23 mouse cellular contexts compared by ENCODE assay signal in the genomic region with DNA sequence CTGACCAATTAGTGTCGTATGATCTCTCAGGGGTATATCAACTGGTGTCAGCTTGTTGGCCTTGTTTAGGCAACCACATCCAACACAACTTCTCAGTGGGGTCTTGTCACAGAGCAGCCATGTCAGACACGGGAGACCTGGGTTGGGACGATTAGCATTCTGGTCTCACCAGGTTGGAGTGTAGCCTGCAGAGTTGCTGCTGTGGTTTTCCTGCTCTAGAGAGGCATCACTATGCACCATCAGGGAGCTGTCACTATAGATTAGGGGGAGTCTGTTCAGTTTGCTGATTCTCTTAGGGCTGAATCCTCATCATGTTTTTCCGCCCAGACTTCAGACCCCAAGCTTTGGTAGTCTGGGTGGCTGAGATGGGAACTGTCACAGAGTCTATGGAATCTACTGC.
A peak's percentile ranks its signal among the peaks of the same experiment; 100 is the strongest.
DNase-seq lines count a peak whose midpoint lies in the region; ATAC-seq and TF ChIP-seq lines count a peak whose summit lies in the region.
"Had no signal": no experiment of that assay in that cellular context is flagged by ENCODE, and none has a peak within 500 bp of the region (broad histone marks: within the 10 kb centered on the region; RNA-seq: fewer than 3 reads in every experiment).

No protein-coding gene starts in this region.

- H3K27ac ChIP-seq in left cerebral cortex, adult 2 months = peak overlapping the region; percentile 78; the same call in 1 of the 2 replicates
- H3K27ac ChIP-seq in testis, adult 2 months (ENCODE audit: control insufficient read depth, insufficient read depth, low read depth, low read length) = no peak overlapping the region
- H3K27ac ChIP-seq: forebrain, embryonic 10.5 days; forebrain, embryonic 15.5 days; hindbrain, embryonic 14.5 days; hindbrain, postnatal 0 days had no signal

- TF ChIP-seq POLR2A in testis, adult 2 months (IDR thresholded peaks at IDR 0.05; ENCODE audit: control insufficient read depth, low read depth, low read length) = no peak

- peaks cover 9% of the 10 kb centered on the region for H3K4me1 ChIP-seq in testis, adult 2 months (ENCODE audit: control insufficient read depth, insufficient read depth, low read length)

- no peak for TF ChIP-seq CTCF in left cerebral cortex, adult 2 months (IDR thresholded peaks at IDR 0.05)
- no peak for TF ChIP-seq CTCF in testis, adult 2 months (IDR thresholded peaks at IDR 0.05; ENCODE audit: control insufficient read depth, insufficient read depth, insufficient replicate concordance, low read depth, low read length)

- intact Hi-C loops in left cerebral cortex, adult 2 months (cut with DNase I) = no loop called here
- intact Hi-C loops in left cerebral cortex, postnatal 36 days (cut with DNase I) = no loop called here

- H3K27me3 ChIP-seq in testis, adult 2 months (ENCODE audit: control insufficient read depth, insufficient read depth, low read length) = no peaks in the 10 kb centered on the region
- H3K27me3 ChIP-seq: forebrain, embryonic 15.5 days; heart, embryonic 13.5 days had no signal

- DNase-seq in left cerebral cortex, adult 2 months (ENCODE audit: extremely low spot score in 1 of 2, low spot score in 2 of 2) = no peak
- DNase-seq in left cerebral cortex, postnatal 36 days (ENCODE audit: low spot score in 2 of 2) = no peak
- DNase-seq in testis, postnatal 14 days (ENCODE audit: low spot score) = no peak
- DNase-seq: adrenal gland, adult 2 months; adrenal gland, postnatal 14 days; cerebellum, adult 11-12 months; cerebellum, adult 8-10 months; cerebellum, postnatal 10 days; cerebellum, postnatal 36 days; gastrocnemius, postnatal 25 days; heart, adult 2 months; heart, postnatal 14 days; heart, postnatal 4 days had no signal

- no peak overlapping the region for H3K4me3 ChIP-seq in left cerebral cortex, adult 2 months
- H3K4me3 ChIP-seq in testis, adult 2 months (ENCODE audit: control insufficient read depth, low read depth, low read length) = peak overlapping the region; percentile 46
- H3K4me3 ChIP-seq: forebrain, embryonic 10.5 days; forebrain, embryonic 15.5 days; heart, adult 2 months; heart, embryonic 10.5 days; heart, embryonic 13.5 days had no signal

- H3K36me3 ChIP-seq in testis, adult 2 months (ENCODE audit: control insufficient read depth, insufficient read depth, low read length) = no peaks in the 10 kb centered on the region
- H3K36me3 ChIP-seq: forebrain, embryonic 10.5 days; forebrain, embryonic 15.5 days; heart, embryonic 10.5 days; heart, embryonic 13.5 days had no signal

- ATAC-seq in megakaryocyte-erythroid progenitor cell, adult 5-6 weeks (replicated peaks; ENCODE audit: low FRiP score, low TSS enrichment, poor library complexity, severe bottlenecking) = peak; percentile 90
- ATAC-seq in granulocyte monocyte progenitor cell, adult 5-6 weeks (replicated peaks; ENCODE audit: poor library complexity, severe bottlenecking) = no peak
- ATAC-seq: CD4-positive, CD25-positive, alpha-beta regulatory T cell, adult 4 months; forebrain, embryonic 15.5 days; hindbrain, postnatal 0 days had no signal
